Mouse (Mus musculus) liver, adult (tissue): ENCODE results near the gene Erfe.

Experiments
- GATA4 ChIP-seq: IDR thresholded peaks from 2 replicates; pipeline ENCODE4 v1.6.1; 2014; ENCODE audit warnings: mild to moderate bottlenecking, low read length; ENCODE audit not compliant: insufficient replicate concordance

Gene Erfe

DNA sequence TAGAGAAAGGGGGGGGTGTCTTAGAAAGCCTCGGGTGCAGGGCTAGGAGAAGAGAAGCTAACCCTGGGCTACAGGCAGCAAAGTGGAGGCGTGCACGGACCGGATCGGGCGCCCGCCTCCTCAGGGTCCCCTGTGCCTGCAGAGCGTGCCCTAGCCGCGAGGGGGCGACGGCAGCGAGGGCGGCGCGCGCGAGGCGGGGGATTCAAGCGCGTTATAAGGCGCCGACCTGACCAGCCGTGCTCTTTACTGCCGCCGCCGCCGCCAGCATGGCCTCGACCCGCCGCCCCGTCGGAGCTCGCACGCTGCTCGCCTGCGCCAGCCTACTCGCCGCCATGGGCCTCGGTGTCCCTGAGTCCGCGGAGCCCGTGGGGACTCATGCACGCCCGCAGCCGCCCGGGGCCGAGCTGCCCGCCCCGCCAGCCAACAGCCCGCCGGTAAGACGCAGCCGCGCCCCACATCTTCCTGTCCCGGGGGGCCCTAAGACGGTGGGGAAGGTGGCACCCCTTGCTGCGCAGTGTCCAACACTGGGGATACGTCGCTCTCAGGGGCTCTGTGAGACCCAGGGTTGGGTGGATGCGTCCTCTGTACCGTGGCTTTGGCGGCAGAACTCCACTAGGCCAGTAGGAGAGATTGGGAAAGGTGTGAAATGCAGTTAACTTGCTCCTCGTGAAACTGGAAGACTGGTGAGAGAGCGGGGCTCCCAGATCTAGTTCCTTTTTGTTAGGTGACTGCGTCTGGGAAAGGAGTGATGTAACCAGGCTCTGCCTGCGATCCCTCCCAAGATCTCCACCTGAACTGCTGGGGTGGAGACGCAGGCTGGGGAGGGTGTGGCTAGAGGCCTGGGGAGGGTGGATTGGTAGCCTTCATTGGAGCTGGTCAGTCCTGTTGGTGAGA is at the start of gene Erfe:
Gene Erfe (plus strand): TSS at position 216 of the 894 bp plus-strand sequence.
- no peak for TF ChIP-seq GATA4

- TF ChIP-seq GATA4, result no peak
Observed at GRCm38 (mm10) chr1:91317656-91318055, 48.6 kb upstream of the Erfe start.

DNA sequence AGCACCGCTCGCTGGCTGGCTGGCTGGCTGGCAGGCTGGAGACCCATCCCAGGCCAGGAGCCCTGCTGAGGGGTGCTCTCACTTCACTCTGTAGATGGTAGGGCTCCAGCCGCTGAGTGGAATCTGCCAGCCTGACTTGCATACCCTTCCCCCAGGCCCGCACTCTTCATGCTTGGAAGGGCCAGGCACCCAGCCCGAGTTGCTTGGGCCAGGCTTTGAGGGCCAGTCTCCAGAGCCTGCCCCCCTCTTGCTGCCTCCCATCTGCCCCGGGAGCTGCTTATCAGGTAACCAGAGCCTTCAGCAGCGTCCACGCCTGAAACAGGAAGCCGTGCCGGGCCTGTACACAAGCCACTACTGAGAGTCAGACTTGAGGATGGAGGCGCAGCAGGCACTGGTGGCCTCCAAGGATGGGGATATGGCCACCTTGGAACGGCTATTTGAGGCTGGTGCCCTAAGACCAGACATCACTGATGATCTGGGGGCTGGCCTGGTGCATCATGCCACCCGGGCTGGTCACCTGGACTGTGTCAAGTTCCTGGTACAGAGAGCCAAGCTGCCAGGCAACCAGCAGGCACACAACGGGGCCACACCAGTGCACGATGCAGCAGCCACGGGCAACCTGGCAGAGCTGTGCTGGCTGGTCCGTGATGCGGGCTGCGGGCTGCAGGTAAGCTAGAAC is 44.3 kb upstream of the Erfe start, which contains the start of gene Espnl:
Gene Espnl (plus strand): TSS at position 316 of the 679 bp plus-strand sequence.
- TF ChIP-seq GATA4, result no peak

DNA sequence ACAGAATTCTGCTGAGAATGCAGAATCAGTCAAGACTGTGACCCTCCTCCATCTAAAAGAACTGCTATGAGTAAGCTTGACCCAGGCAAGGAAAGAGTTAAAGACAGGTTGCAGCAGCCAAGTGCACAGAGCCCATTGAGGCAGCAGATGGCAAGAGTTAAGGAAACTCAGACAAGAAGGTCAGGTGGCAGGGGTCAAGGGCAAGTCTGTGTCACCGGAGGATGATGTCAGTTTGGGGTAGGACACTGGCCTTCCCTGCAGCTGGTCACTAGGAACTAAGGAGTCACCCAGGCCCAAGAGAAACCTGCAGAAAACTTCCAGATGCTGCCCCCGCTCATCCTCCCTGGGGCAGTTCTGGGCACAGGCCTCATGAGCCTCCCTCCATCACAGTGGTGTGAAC is 41.6 kb upstream of the Erfe start:
- no peak for TF ChIP-seq GATA4

DNA sequence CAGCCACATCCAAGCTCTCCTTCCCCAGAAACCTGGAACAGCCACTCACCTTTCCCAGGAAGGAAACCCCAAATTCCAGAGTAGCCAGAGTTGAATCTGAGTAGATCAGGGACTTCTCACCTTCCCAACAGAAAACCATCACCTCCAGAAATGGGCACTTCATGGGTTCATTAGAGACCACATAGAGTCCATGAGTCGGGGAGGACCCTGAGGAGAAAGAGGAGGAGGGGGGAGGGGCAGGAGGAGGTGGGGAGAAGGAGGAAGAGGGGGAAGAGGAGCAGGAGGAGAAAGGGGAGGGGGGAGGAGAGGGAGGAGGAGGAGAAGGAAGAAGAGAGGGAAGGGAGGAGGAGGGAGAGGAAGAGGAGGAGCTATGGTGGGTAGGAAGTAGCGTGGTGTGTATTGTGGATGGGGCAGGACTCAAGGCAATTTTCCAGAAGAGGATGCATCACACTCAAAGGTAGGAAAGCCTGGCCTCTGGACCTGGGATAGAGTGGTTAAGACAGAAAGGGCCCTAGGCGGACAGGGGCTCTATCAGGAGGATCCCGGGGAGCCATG is 40.7 kb upstream of the Erfe start:
- no peak for TF ChIP-seq GATA4

DNA sequence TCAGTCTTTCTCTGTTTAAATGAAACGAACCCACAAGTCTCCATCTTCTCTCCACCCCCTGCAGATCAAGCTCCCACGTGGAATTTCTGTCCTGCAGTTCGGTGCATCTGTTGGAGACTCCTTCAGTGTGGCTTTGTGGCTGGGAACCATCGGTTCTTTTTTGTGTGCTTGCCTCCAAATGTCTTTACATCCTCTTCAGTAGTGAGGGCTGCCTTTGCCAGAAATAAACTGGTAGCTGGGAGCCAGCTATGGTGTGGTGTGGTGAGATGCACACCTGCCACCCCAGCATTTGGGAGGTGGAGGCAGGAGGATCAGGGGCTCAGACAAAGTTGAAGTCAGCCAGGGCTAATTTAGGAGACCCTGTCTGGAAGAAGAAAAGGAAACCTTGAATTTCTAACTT is 34.1 kb upstream of the Erfe start:
- TF ChIP-seq GATA4, result no peak

- TF ChIP-seq GATA4, result no peak
Observed at GRCm38 (mm10) chr1:91333582-91333981, 32.6 kb upstream of the Erfe start.

- TF ChIP-seq GATA4, result no peak
Observed at GRCm38 (mm10) chr1:91337355-91337754, 28.9 kb upstream of the Erfe start.

- TF ChIP-seq GATA4, result no peak
Observed at GRCm38 (mm10) chr1:91344001-91344400, 22.2 kb upstream of the Erfe start.

- TF ChIP-seq GATA4, result no peak
Observed at GRCm38 (mm10) chr1:91344921-91345685, 21.1 kb upstream of the Erfe start.

GRCm38 (mm10) chr1:91346892-91347291 is 19.3 kb upstream of the Erfe start:
- no peak for TF ChIP-seq GATA4

DNA sequence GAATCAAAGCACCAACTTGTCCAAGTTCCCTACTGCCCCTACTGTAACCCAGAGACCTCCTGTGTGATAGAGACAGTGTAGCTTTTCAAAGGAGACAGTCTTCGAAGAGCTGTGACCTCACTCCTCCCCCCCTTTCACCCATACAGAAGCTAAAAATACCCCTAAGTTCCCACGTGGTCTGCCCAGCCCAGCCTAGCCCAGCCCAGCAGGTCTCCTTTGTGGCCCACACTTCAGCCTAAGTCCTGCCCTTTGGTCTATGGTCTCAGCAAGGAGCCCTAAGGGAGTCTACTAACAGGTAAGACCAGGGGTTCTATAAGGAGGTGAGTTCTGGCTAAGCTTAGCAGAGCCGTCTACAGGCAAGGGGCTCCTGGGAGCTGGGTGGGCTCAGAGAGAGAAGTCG is 15.4 kb upstream of the Erfe start, which contains the start of gene Klhl30:
Gene Klhl30 (plus strand): TSS at position 176 of the 400 bp plus-strand sequence.
- TF ChIP-seq GATA4, result no peak

DNA sequence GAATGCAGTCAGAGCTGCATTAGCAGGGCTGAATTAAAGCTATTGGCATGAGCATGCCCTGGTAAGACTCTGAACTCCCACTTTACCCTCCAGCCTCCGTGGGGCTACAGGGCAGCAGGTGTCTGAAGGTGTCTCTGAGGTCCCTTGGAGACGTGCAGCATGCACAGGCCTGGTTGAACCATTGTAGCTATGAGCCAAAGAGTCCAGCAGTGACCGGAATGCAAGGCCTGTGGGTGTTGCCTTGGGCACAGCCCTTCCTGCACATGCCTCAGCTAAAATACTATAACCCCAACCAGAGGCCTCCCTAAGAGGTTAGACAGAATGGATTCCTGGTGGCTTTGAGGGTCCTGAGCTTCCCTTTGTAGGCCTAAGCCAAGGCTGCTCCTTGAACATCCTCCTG is 15.0 kb upstream of the Erfe start:
- TF ChIP-seq GATA4, result no peak

DNA sequence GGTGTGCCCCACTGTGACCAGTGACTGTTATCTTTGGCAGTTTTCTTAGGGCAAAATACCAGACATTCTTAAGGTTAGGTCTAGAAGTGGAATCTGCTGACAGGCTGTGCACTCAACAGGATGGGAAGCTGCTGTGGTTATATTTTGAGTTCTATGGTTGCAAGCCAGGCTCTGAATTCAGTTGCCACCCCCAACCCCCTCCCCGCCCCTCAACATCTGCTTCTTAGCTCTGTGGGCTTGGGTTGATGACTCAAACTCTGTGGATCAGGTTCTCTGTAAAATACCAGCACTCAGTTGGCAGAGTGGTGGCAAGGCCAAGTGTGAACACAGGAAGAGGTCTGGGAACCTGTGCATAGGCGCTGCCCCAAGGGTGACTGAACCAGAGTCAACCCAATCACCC is 14.0 kb upstream of the Erfe start:
- TF ChIP-seq GATA4, result no peak

DNA sequence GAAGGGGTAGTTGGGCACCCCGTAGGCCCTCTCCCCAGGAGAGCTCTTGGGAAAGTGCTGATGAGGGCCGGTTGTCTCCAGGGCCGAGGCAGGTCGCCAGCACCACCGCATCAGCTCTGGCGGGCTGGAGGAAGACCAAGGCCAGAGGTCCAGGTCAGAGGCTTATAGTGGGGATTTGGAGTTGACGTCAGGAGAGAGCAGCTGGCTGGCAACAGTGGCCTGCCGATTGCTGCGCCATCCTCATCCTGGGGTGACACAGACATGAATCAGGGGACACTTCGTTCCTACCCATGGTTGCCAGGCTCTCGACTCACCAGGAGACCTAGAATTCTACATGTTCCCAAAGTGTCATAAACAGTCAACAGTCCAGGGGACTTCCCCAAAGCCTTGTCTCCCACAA is 10.1 kb upstream of the Erfe start:
- TF ChIP-seq GATA4, result no peak

- no peak for TF ChIP-seq GATA4
Observed at GRCm38 (mm10) chr1:91362113-91362512, 4.1 kb upstream of the Erfe start.
